Mouse (Mus musculus) spleen, adult 2 months (tissue): ENCODE results near the gene Ubap2l.

Experiments
- CTCF ChIP-seq: fragments of 200-500 bp; IDR thresholded peaks from 2 replicates; pipeline ENCODE4 v1.5.1; 2011; ENCODE audit warnings: mild to moderate bottlenecking, inconsistent platforms; ENCODE audit not compliant: insufficient read depth, insufficient read length, insufficient replicate concordance; ENCODE audit errors: extremely low read depth
- POLR2A ChIP-seq: fragments of 200-500 bp; IDR thresholded peaks from 2 replicates; pipeline ENCODE4 v1.6.1; 2011; ENCODE audit warnings: low read depth, low read length, inconsistent platforms

DNA sequence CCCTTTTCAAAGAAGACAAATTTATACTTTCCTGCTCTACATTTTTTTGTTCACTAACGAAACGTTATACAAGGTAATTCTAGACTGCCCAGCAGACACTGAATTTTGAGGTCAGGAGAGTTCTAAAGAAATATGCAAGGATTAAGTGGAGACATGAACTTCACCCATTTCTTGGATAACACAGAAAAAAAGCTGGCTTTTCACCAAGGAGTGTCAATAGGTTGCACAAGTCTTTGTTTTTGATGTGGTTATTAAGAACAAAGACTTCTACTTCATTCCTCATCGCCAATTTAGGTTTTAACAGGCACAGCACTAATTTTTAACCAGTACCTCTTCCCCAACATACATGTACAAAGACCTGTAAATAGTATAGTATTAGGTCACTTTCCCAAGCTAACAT lies 2.7 kb downstream of the Ubap2l start:
- TF ChIP-seq CTCF, result no peak
- no peak for TF ChIP-seq POLR2A
